In genomic region chr7:121020277-121020676, GRCm38 (mm10) we compare ENCODE assay signal across 11 mouse cellular contexts. TPM values are rescaled to one million over a fixed set of nuclear protein-coding genes. Genes with fewer than 3 reads are reported as not detected.
DNase-seq lines count a peak whose midpoint lies in the region; ATAC-seq and TF ChIP-seq lines count a peak whose summit lies in the region.
"Had no signal": no experiment of that assay in that cellular context is flagged by ENCODE, and none has a peak within 500 bp of the region (broad histone marks: within the 10 kb centered on the region; RNA-seq: fewer than 3 reads in every experiment).

No protein-coding gene starts in this region.

- H3K9me3 ChIP-seq in stomach, postnatal 0 days (ENCODE audit: control insufficient read depth, low read length), result no peaks in the 10 kb centered on the region
- no peaks in the 10 kb centered on the region for H3K9me3 ChIP-seq in midbrain, embryonic 11.5 days (ENCODE audit: control insufficient read depth, low read length)
- H3K9me3 ChIP-seq in hindbrain, embryonic 11.5 days (ENCODE audit: control insufficient read depth, low read length), result no peaks in the 10 kb centered on the region
- H3K9me3 ChIP-seq: forebrain, embryonic 12.5 days; hindbrain, embryonic 15.5 days had no signal

- no peaks in the 10 kb centered on the region for H3K36me3 ChIP-seq in stomach, postnatal 0 days (ENCODE audit: control insufficient read depth, insufficient read depth, low read length)
- H3K36me3 ChIP-seq in midbrain, embryonic 11.5 days (ENCODE audit: control insufficient read depth, insufficient read depth, low read length), result no peaks in the 10 kb centered on the region
- no peaks in the 10 kb centered on the region for H3K36me3 ChIP-seq in hindbrain, embryonic 11.5 days (ENCODE audit: control insufficient read depth, insufficient read depth, low read length)
- H3K36me3 ChIP-seq: forebrain, embryonic 12.5 days; hindbrain, embryonic 15.5 days had no signal

- no peaks in the 10 kb centered on the region for H3K4me1 ChIP-seq in stomach, postnatal 0 days (replicated peaks; ENCODE audit: control insufficient read depth, insufficient read depth)
- H3K4me1 ChIP-seq in midbrain, embryonic 11.5 days (ENCODE audit: control insufficient read depth, insufficient read depth, low read length), result no peaks in the 10 kb centered on the region
- H3K4me1 ChIP-seq in hindbrain, embryonic 11.5 days (replicated peaks; ENCODE audit: control insufficient read depth, insufficient read depth, low read length), result no peaks in the 10 kb centered on the region
- H3K4me1 ChIP-seq: forebrain, embryonic 12.5 days; hindbrain, embryonic 15.5 days had no signal

- H3K27ac ChIP-seq in stomach, postnatal 0 days (replicated peaks), result no peak overlapping the region
- no peak overlapping the region for H3K27ac ChIP-seq in midbrain, embryonic 11.5 days (ENCODE audit: low read depth, low read length)
- no peak overlapping the region for H3K27ac ChIP-seq in hindbrain, embryonic 11.5 days (ENCODE audit: low read depth, low read length)
- H3K27ac ChIP-seq: forebrain, embryonic 12.5 days; hindbrain, embryonic 15.5 days had no signal

- TF ChIP-seq CTCF in stomach, postnatal 0 days (IDR thresholded peaks at IDR 0.05; ENCODE audit: low read depth), result peak; percentile 70

- WGBS in stomach, postnatal 0 days, result 24% methylated on average over 8 of the region's 8 CpGs
- 41% methylated on average over 8 of the region's 8 CpGs for WGBS in midbrain, embryonic 11.5 days
- WGBS in hindbrain, embryonic 11.5 days, result 44% methylated on average over 8 of the region's 8 CpGs

- H3K27me3 ChIP-seq in stomach, postnatal 0 days (ENCODE audit: control insufficient read depth, insufficient read depth, low read length), result no peaks in the 10 kb centered on the region
- no peaks in the 10 kb centered on the region for H3K27me3 ChIP-seq in midbrain, embryonic 11.5 days (ENCODE audit: control insufficient read depth, insufficient read depth, low read length)
- H3K27me3 ChIP-seq in hindbrain, embryonic 11.5 days (ENCODE audit: control insufficient read depth, insufficient read depth, low read length), result no peaks in the 10 kb centered on the region
- H3K27me3 ChIP-seq: hindbrain, embryonic 15.5 days had no signal

- intact Hi-C loops in left cerebral cortex, postnatal 14 days (cut with DNase I), result no loop called here

- no peak overlapping the region for H3K9ac ChIP-seq in stomach, postnatal 0 days (ENCODE audit: low read length)
- no peak overlapping the region for H3K9ac ChIP-seq in midbrain, embryonic 11.5 days (ENCODE audit: low read length)
- no peak overlapping the region for H3K9ac ChIP-seq in hindbrain, embryonic 11.5 days (ENCODE audit: low read depth, low read length)
- H3K9ac ChIP-seq: forebrain, embryonic 12.5 days; hindbrain, embryonic 15.5 days had no signal

- no peak overlapping the region for H3K4me2 ChIP-seq in stomach, postnatal 0 days (replicated peaks; ENCODE audit: low read depth)
- H3K4me2 ChIP-seq in midbrain, embryonic 11.5 days, result no peak overlapping the region
- no peak overlapping the region for H3K4me2 ChIP-seq in hindbrain, embryonic 11.5 days (replicated peaks; ENCODE audit: low read depth, low read length)
- H3K4me2 ChIP-seq: forebrain, embryonic 12.5 days; hindbrain, embryonic 15.5 days had no signal

- ATAC-seq in hematopoietic stem cell, adult 5-6 weeks (replicated peaks in 1 of 2; ENCODE audit: insufficient read depth in 1 of 2, low FRiP score in 2 of 2, low TSS enrichment in 1 of 2, low read depth in 1 of 2, poor library complexity in 2 of 2, severe bottlenecking in 2 of 2), result peak; percentile 62 to 71; a peak in 3 of 4 replicates
- ATAC-seq in stomach, postnatal 0 days (ENCODE audit: low FRiP score, low TSS enrichment), result no peak
- no peak for ATAC-seq in midbrain, embryonic 11.5 days (ENCODE audit: low FRiP score)
- ATAC-seq in hindbrain, embryonic 11.5 days (ENCODE audit: low FRiP score), result no peak

- no peak overlapping the region for H3K4me3 ChIP-seq in stomach, postnatal 0 days (ENCODE audit: low read depth, low read length)
- H3K4me3 ChIP-seq in midbrain, embryonic 11.5 days (ENCODE audit: low read depth, low read length), result no peak overlapping the region
- no peak overlapping the region for H3K4me3 ChIP-seq in hindbrain, embryonic 11.5 days (ENCODE audit: low read depth, low read length)
- H3K4me3 ChIP-seq: forebrain, embryonic 12.5 days; hindbrain, embryonic 15.5 days had no signal

- DNase-seq in adrenal gland, postnatal 10 days, result peak; percentile 33
- no peak for DNase-seq in adrenal gland, adult 2 months
- DNase-seq in left cerebral cortex, postnatal 14 days (ENCODE audit: low spot score in 2 of 2), result peak; percentile 7 to 14
- DNase-seq in left cerebral cortex, adult 8-10 months (ENCODE audit: low spot score in 2 of 2), result no peak
- peak; percentile 35 for DNase-seq in stomach, postnatal 0 days (ENCODE audit: low spot score)
- DNase-seq in midbrain, embryonic 11.5 days (ENCODE audit: low spot score, missing footprints), result no peak
- DNase-seq in hindbrain, embryonic 11.5 days (ENCODE audit: low spot score), result no peak

- TF ChIP-seq EP300 in stomach, postnatal 0 days (optimal IDR thresholded peaks at IDR 0.05), result no peak

RNA-seq across cellular contexts. Expression of gene Mettl9, which starts 14.0 kb away (rescaled TPM):
- total RNA-seq in adrenal gland, postnatal 10 days (2021), result 100 to 1,000 TPM; 102 to 106 TPM
- total RNA-seq in adrenal gland, adult 2 months (2021), result 100 to 1,000 TPM in 1 of 2 experiments, 10 to 100 TPM in 1; 83.6 to 118 TPM
- 40.2 and 44.5 TPM in 2 replicates for polyA plus RNA-seq in adrenal gland, adult 2 months (2012; rRNA removed)
- 10 to 100 TPM; 74.0 to 75.4 TPM for total RNA-seq in left cerebral cortex, postnatal 14 days (2021)
- total RNA-seq in left cerebral cortex, adult 8-10 months (2022), result 100 to 1,000 TPM; 101 to 118 (median 101) TPM
- 107 and 123 TPM in 2 replicates for total RNA-seq in hematopoietic stem cell, adult 5-6 weeks (2017)
- 82.1 and 85.2 TPM in 2 replicates for polyA plus RNA-seq in stomach, postnatal 0 days (2015; fragmentation: Nextera tagmentation; extraction: Ambion mirVana)
- 284 and 290 TPM in 2 replicates for polyA plus RNA-seq in midbrain, embryonic 11.5 days (2014; fragmentation: Nextera tagmentation; extraction: Ambion mirVana)
- 266 and 279 TPM in 2 replicates for polyA plus RNA-seq in hindbrain, embryonic 11.5 days (2014; fragmentation: Nextera tagmentation; extraction: Ambion mirVana)

RNA-seq across cellular contexts. Expression of gene Mfsd13b, which starts 38.0 kb away (rescaled TPM):
- under 1 TPM in 1 of 2 experiments, not detected in 1; 0.15 TPM for total RNA-seq in adrenal gland, postnatal 10 days (2021)
- total RNA-seq in adrenal gland, adult 2 months (2021), result not detected
- polyA plus RNA-seq in adrenal gland, adult 2 months (2012; rRNA removed), result 0.06 and 0.28 TPM in 2 replicates
- under 1 TPM in 1 of 2 experiments, not detected in 1; 0.32 TPM for total RNA-seq in left cerebral cortex, postnatal 14 days (2021)
- 1 to 10 TPM in 1 of 4 experiments, under 1 TPM in 3; 0.18 to 2.4 (median 0.48) TPM for total RNA-seq in left cerebral cortex, adult 8-10 months (2022)
- total RNA-seq in hematopoietic stem cell, adult 5-6 weeks (2017), result not detected in 2 replicates
- 0.19 and 0.34 TPM in 2 replicates for polyA plus RNA-seq in stomach, postnatal 0 days (2015; fragmentation: Nextera tagmentation; extraction: Ambion mirVana)
- 0.19 and 0.29 TPM in 2 replicates for polyA plus RNA-seq in midbrain, embryonic 11.5 days (2014; fragmentation: Nextera tagmentation; extraction: Ambion mirVana)
- 0.13 and 0.66 TPM in 2 replicates for polyA plus RNA-seq in hindbrain, embryonic 11.5 days (2014; fragmentation: Nextera tagmentation; extraction: Ambion mirVana)
- polyA plus RNA-seq: liver, embryonic 16.5 days had no signal

RNA-seq across cellular contexts. Expression of gene Cdr2, which starts 38.2 kb away (rescaled TPM):
- total RNA-seq in adrenal gland, postnatal 10 days (2021), result 10 to 100 TPM; 12.2 to 13.7 TPM
- 1 to 10 TPM; 8.6 to 9.0 TPM for total RNA-seq in adrenal gland, adult 2 months (2021)
- polyA plus RNA-seq in adrenal gland, adult 2 months (2012; rRNA removed), result 7.4 and 11.0 TPM in 2 replicates
- total RNA-seq in left cerebral cortex, postnatal 14 days (2021), result 1 to 10 TPM; 4.6 to 4.7 TPM
- 10 to 100 TPM in 3 of 4 experiments, 1 to 10 TPM in 1; 8.7 to 12.5 (median 10.7) TPM for total RNA-seq in left cerebral cortex, adult 8-10 months (2022)
- 1.4 and 9.1 TPM in 2 replicates for total RNA-seq in hematopoietic stem cell, adult 5-6 weeks (2017)
- 5.0 and 5.6 TPM in 2 replicates for polyA plus RNA-seq in stomach, postnatal 0 days (2015; fragmentation: Nextera tagmentation; extraction: Ambion mirVana)
- polyA plus RNA-seq in midbrain, embryonic 11.5 days (2014; fragmentation: Nextera tagmentation; extraction: Ambion mirVana), result 17.6 and 18.0 TPM in 2 replicates
- 17.9 and 19.2 TPM in 2 replicates for polyA plus RNA-seq in hindbrain, embryonic 11.5 days (2014; fragmentation: Nextera tagmentation; extraction: Ambion mirVana)

RNA-seq across cellular contexts. Expression of gene Igsf6, which starts 54.1 kb away (rescaled TPM):
- 1 to 10 TPM; 2.5 to 2.7 TPM for total RNA-seq in adrenal gland, postnatal 10 days (2021)
- total RNA-seq in adrenal gland, adult 2 months (2021), result 1 to 10 TPM; 1.8 to 2.7 TPM
- polyA plus RNA-seq in adrenal gland, adult 2 months (2012; rRNA removed), result 0.44 and 0.45 TPM in 2 replicates
- under 1 TPM in 1 of 2 experiments, not detected in 1; 0.37 TPM for total RNA-seq in left cerebral cortex, postnatal 14 days (2021)
- 1 to 10 TPM in 1 of 4 experiments, under 1 TPM in 2, not detected in 1; 0.22 to 1.3 (median 0.98) TPM for total RNA-seq in left cerebral cortex, adult 8-10 months (2022)
- total RNA-seq in hematopoietic stem cell, adult 5-6 weeks (2017), result 21.9 and 62.2 TPM in 2 replicates
- 1.8 TPM in 2 replicates for polyA plus RNA-seq in stomach, postnatal 0 days (2015; fragmentation: Nextera tagmentation; extraction: Ambion mirVana)
- 0.94 and 0.96 TPM in 2 replicates for polyA plus RNA-seq in midbrain, embryonic 11.5 days (2014; fragmentation: Nextera tagmentation; extraction: Ambion mirVana)
- 1.2 and 1.7 TPM in 2 replicates for polyA plus RNA-seq in hindbrain, embryonic 11.5 days (2014; fragmentation: Nextera tagmentation; extraction: Ambion mirVana)

Comparison
In these comparisons a context has a peak if more than half of its experiments do, and no peak if none do; other contexts are left out.
1. DNase-seq: peak in adrenal gland, postnatal 10 days (single experiment), left cerebral cortex, postnatal 14 days (2 of 2) and stomach, postnatal 0 days (single experiment); none in adrenal gland, adult 2 months (single experiment), left cerebral cortex, adult 8-10 months (0 of 2), midbrain, embryonic 11.5 days (single experiment) and hindbrain, embryonic 11.5 days (single experiment).
2. ATAC-seq: peak in hematopoietic stem cell, adult 5-6 weeks (2 of 2); none in stomach, postnatal 0 days (single experiment), midbrain, embryonic 11.5 days (single experiment) and hindbrain, embryonic 11.5 days (single experiment).